In genomic region chr5:116476006-116476405, GRCm38 (mm10) we compare ENCODE assay signal across 9 mouse cellular contexts. TPM values are rescaled to one million over a fixed set of nuclear protein-coding genes. Genes with fewer than 3 reads are reported as not detected.
DNase-seq lines count a peak whose midpoint lies in the region; ATAC-seq lines count a peak whose summit lies in the region.
"Had no signal": no experiment of that assay in that cellular context is flagged by ENCODE, and none has a peak within 500 bp of the region (broad histone marks: within the 10 kb centered on the region; RNA-seq: fewer than 3 reads in every experiment).

No protein-coding gene starts in this region.

- intact Hi-C loops in left cerebral cortex, postnatal 4 days (cut with DNase I) = loop anchor here (10.0 kb wide), 2 partner anchors 241 to 351 kb away; no protein-coding TSS in a partner anchor
- intact Hi-C loops in left cerebral cortex, postnatal 36 days (cut with DNase I) = loop anchor here (2.0 to 5.0 kb wide), 2 partner anchors 243 to 354 kb away; no protein-coding TSS in a partner anchor

- ATAC-seq in hindbrain, embryonic 11.5 days (ENCODE audit: low FRiP score) = no peak
- peak; percentile 61; the same call in 1 of the 2 replicates for ATAC-seq in megakaryocyte-erythroid progenitor cell, adult 5-6 weeks (replicated peaks; ENCODE audit: low FRiP score, low TSS enrichment, poor library complexity, severe bottlenecking)

- H3K27ac ChIP-seq in hindbrain, embryonic 11.5 days (ENCODE audit: low read depth, low read length) = no peak overlapping the region

- H3K9me3 ChIP-seq in hindbrain, embryonic 11.5 days (ENCODE audit: control insufficient read depth, low read length) = no peaks in the 10 kb centered on the region

- no peaks in the 10 kb centered on the region for H3K36me3 ChIP-seq in hindbrain, embryonic 11.5 days (ENCODE audit: control insufficient read depth, insufficient read depth, low read length)

- WGBS in hindbrain, embryonic 11.5 days = 16% methylated on average over 15 of the region's 15 CpGs

- H3K9ac ChIP-seq in hindbrain, embryonic 11.5 days (ENCODE audit: low read depth, low read length) = no peak overlapping the region

- no peak overlapping the region for H3K4me2 ChIP-seq in hindbrain, embryonic 11.5 days (replicated peaks; ENCODE audit: low read depth, low read length)

- peak; percentile 18 for DNase-seq in adrenal gland, adult 2 months
- no peak for DNase-seq in adrenal gland, postnatal 4 days (ENCODE audit: low spot score in 2 of 2)
- DNase-seq in left cerebral cortex, postnatal 4 days = peak; percentile 43
- DNase-seq in left cerebral cortex, postnatal 36 days (ENCODE audit: low spot score in 2 of 2) = no peak
- peak; percentile 50 for DNase-seq in brain, adult 2 months (ENCODE audit: low read depth, low spot score)
- DNase-seq in hindbrain, embryonic 11.5 days (ENCODE audit: low spot score) = peak; percentile 82
- DNase-seq in natural killer cell, adult 2 months (ENCODE audit: low spot score in 2 of 2) = no peak

- H3K4me3 ChIP-seq in hindbrain, embryonic 11.5 days (ENCODE audit: low read depth, low read length) = no peak overlapping the region
- H3K4me3 ChIP-seq: myocyte had no signal

- no peaks in the 10 kb centered on the region for H3K27me3 ChIP-seq in hindbrain, embryonic 11.5 days (ENCODE audit: control insufficient read depth, insufficient read depth, low read length)

- H3K4me1 ChIP-seq in hindbrain, embryonic 11.5 days (replicated peaks; ENCODE audit: control insufficient read depth, insufficient read depth, low read length) = no peaks in the 10 kb centered on the region

RNA-seq across cellular contexts. Expression of gene Hspb8, which starts 53.3 kb away (rescaled TPM):
- total RNA-seq in adrenal gland, adult 2 months (2021) = 100 to 1,000 TPM; 137 to 190 TPM
- polyA plus RNA-seq in adrenal gland, adult 2 months (2012; rRNA removed) = 137 and 140 TPM in 2 replicates
- total RNA-seq in adrenal gland, postnatal 4 days (2021) = 10 to 100 TPM; 31.0 to 39.1 TPM
- total RNA-seq in left cerebral cortex, postnatal 4 days (2021) = 1 to 10 TPM; 4.0 to 5.6 TPM
- total RNA-seq in left cerebral cortex, postnatal 36 days (2021) = 10 to 100 TPM in 1 of 2 experiments, 1 to 10 TPM in 1; 8.7 to 12.7 TPM
- 6.5 and 7.5 TPM in 2 replicates for polyA plus RNA-seq in hindbrain, embryonic 11.5 days (2014; fragmentation: Nextera tagmentation; extraction: Ambion mirVana)
- total RNA-seq in megakaryocyte-erythroid progenitor cell, adult 5-6 weeks (2014; fragmentation: Nextera tagmentation) = not detected in 2 replicates
- total RNA-seq in megakaryocyte-erythroid progenitor cell, adult 5-6 weeks (2017) = not detected in 2 replicates

Comparison
In these comparisons a context has a peak if more than half of its experiments do, and no peak if none do; other contexts are left out.
1. DNase-seq: peak in adrenal gland, adult 2 months (single experiment), left cerebral cortex, postnatal 4 days (single experiment), brain, adult 2 months (single experiment) and hindbrain, embryonic 11.5 days (single experiment); none in adrenal gland, postnatal 4 days (0 of 2), left cerebral cortex, postnatal 36 days (0 of 2) and natural killer cell, adult 2 months (0 of 2).
2. RNA of gene Hspb8, which starts 53.3 kb away (total RNA-seq): 137 to 190 TPM in adrenal gland, adult 2 months, 31.0 to 39.1 TPM in adrenal gland, postnatal 4 days, 8.7 to 12.7 TPM in left cerebral cortex, postnatal 36 days and 4.0 to 5.6 TPM in left cerebral cortex, postnatal 4 days; not detected in megakaryocyte-erythroid progenitor cell, adult 5-6 weeks; every median in the first group is over 4 times any median in the second.